Mouse (Mus musculus) hindbrain, postnatal 0 days (tissue): ENCODE measurements around the gene Cadm2. TPM values are rescaled to one million over a fixed set of nuclear protein-coding genes. Genes with fewer than 3 reads are reported as not detected.

Source experiments
- ATAC-seq: fragments of 200-750 bp; cut with Nextera tagmentation; 2 replicates; pipeline ENCODE4 v1.8.0; 2017; ENCODE audit warnings: mild to moderate bottlenecking, moderate TSS enrichment, moderate library complexity
- DNase-seq: peaks from one replicate; pipeline ENCODE4 v3.0.0-alpha.2; 2015; ENCODE audit warnings: low spot score
- H3K27ac ChIP-seq: fragments of 300-500 bp; sonication (generic); 2 replicates; pipeline ENCODE4 v1.5.1; 2014; ENCODE audit warnings: mild to moderate bottlenecking
- H3K27me3 ChIP-seq: fragments of 300-500 bp; sonication (generic); 2 replicates; pipeline ENCODE4 v1.6.1; 2014; ENCODE audit warnings: low read length, mixed read lengths; ENCODE audit not compliant: insufficient read depth
- H3K36me3 ChIP-seq: fragments of 300-500 bp; sonication (generic); 2 replicates; pipeline ENCODE4 v1.6.1; 2014; ENCODE audit warnings: low read length, mixed read lengths; ENCODE audit not compliant: insufficient read depth
- H3K4me1 ChIP-seq: fragments of 300-500 bp; sonication (generic); 2 replicates; pipeline ENCODE4 v1.6.1; 2014; ENCODE audit warnings: antibody characterized with exemption, low read length, mixed read lengths; ENCODE audit not compliant: insufficient read depth
- H3K4me2 ChIP-seq: fragments of 300-500 bp; sonication (generic); 2 replicates; pipeline ENCODE4 v1.6.1; 2014; ENCODE audit warnings: low read depth, mild to moderate bottlenecking, low read length, moderate library complexity, mixed read lengths
- H3K4me3 ChIP-seq: fragments of 300-500 bp; sonication (generic); 2 replicates; pipeline ENCODE4 v1.5.1; 2014; ENCODE audit warnings: low read length
- H3K9ac ChIP-seq: fragments of 300-500 bp; sonication (generic); replicated peaks from 2 replicates; pipeline ENCODE4 v1.6.1; 2014; ENCODE audit warnings: mild to moderate bottlenecking, low read length, moderate library complexity, mixed read lengths
- H3K9me3 ChIP-seq: fragments of 300-500 bp; sonication (generic); 2 replicates; pipeline ENCODE4 v1.6.1; 2016; ENCODE audit warnings: low read length, mixed read lengths
- CTCF ChIP-seq: IDR thresholded peaks from 2 replicates; pipeline ENCODE4 v1.5.1; 2016; ENCODE audit warnings: antibody characterized with exemption, control low read depth, low read depth
- WGBS: fragments of 180-500 bp; shearing (Covaris S2); extraction: QIAGEN DNeasy Blood & Tissue Kit; methylation state at CpG from one replicate; pipeline ENCODE4 v1.1.7; 2014; 5-methylcytosine and 5-hydroxymethylcytosine counted together
- polyA plus RNA-seq: library from polyadenylated mRNA; unstranded; fragments of >200 nt; fragmentation: Nextera tagmentation; extraction: Ambion mirVana; gene quantifications from 2 replicates; pipeline ENCODE4 v1.2.1, GENCODE M21; 2015
- total RNA-seq: library from RNA; depleted of rRNA; stranded (reverse); fragments of >200 nt; gene quantifications from 2 replicates; pipeline ENCODE4 v1.2.3, GENCODE M21; 2014

The Cadm2 gene
- total and polyA plus RNA-seq, 2 experiments from 2014 or later, result 71.6 to 88.0 TPM

GRCm38 (mm10) chr16:67068461-67068860 is 552.2 kb downstream of the Cadm2 start:
- Histone ChIP-seq H3K9me3 (no peaks in the 10 kb centered on the region), H3K4me2 (no peak overlapping the region), H3K27me3 (no peaks in the 10 kb centered on the region), H3K36me3 (no peaks in the 10 kb centered on the region), H3K27ac (no peak overlapping the region), H3K4me1 (no peaks in the 10 kb centered on the region), H3K4me3 (no peak overlapping the region), H3K9ac (no peak overlapping the region)
- ATAC-seq (0 out of 2 replicates have a peak, but pooled peaks have one; percentile 56), DNase-seq (peak; percentile 20)
- no peak for TF ChIP-seq CTCF
- WGBS, result 25% methylated on average over 1 of the region's 1 CpGs

- Histone ChIP-seq H3K9ac (no peak overlapping the region), H3K27ac (no peak overlapping the region), H3K4me3 (no peak overlapping the region), H3K4me1 (no peaks in the 10 kb centered on the region), H3K4me2 (no peak overlapping the region), H3K9me3 (no peaks in the 10 kb centered on the region), H3K27me3 (no peaks in the 10 kb centered on the region), H3K36me3 (no peaks in the 10 kb centered on the region)
- DNase-seq (peak; percentile 18), ATAC-seq (no peak)
- WGBS, result 60% methylated on average over 5 of the region's 5 CpGs
- TF ChIP-seq CTCF, result no peak
Measured at GRCm38 (mm10) chr16:67030918-67031317, 589.8 kb downstream of the Cadm2 start.

GRCm38 (mm10) chr16:67019856-67020255 is 600.9 kb downstream of the Cadm2 start:
- H3K4me3 ChIP-seq, result no peak overlapping the region
- no peaks in the 10 kb centered on the region for H3K27me3 ChIP-seq
- TF ChIP-seq CTCF, result no peak
- H3K27ac ChIP-seq, result no peak overlapping the region
- ATAC-seq (no peak), DNase-seq (no peak)
- no peak overlapping the region for H3K4me2 ChIP-seq
- H3K9ac ChIP-seq, result no peak overlapping the region
- H3K36me3 ChIP-seq, result no peaks in the 10 kb centered on the region
- H3K4me1 ChIP-seq, result no peaks in the 10 kb centered on the region
- WGBS, result 24% methylated on average over 1 of the region's 1 CpGs
- H3K9me3 ChIP-seq, result no peaks in the 10 kb centered on the region

- Histone ChIP-seq H3K9ac (no peak overlapping the region), H3K4me3 (no peak overlapping the region), H3K4me1 (no peaks in the 10 kb centered on the region), H3K4me2 (no peak overlapping the region), H3K9me3 (no peaks in the 10 kb centered on the region), H3K27ac (no peak overlapping the region), H3K36me3 (no peaks in the 10 kb centered on the region), H3K27me3 (no peaks in the 10 kb centered on the region)
- DNase-seq (no peak), ATAC-seq (no peak)
- 66% methylated on average over 2 of the region's 2 CpGs for WGBS
- no peak for TF ChIP-seq CTCF
Measured at GRCm38 (mm10) chr16:67017710-67018109, 603.0 kb downstream of the Cadm2 start.

GRCm38 (mm10) chr16:67003161-67003560 is 617.5 kb downstream of the Cadm2 start:
- DNase-seq (no peak), ATAC-seq (no peak)
- 87% methylated on average over 3 of the region's 3 CpGs for WGBS
- no peak for TF ChIP-seq CTCF
- H3K9ac ChIP-seq, result no peak overlapping the region
- H3K27me3 ChIP-seq, result no peaks in the 10 kb centered on the region
- H3K4me1 ChIP-seq, result no peaks in the 10 kb centered on the region
- no peaks in the 10 kb centered on the region for H3K36me3 ChIP-seq
- no peak overlapping the region for H3K27ac ChIP-seq
- H3K4me2 ChIP-seq, result no peak overlapping the region
- no peaks in the 10 kb centered on the region for H3K9me3 ChIP-seq
- no peak overlapping the region for H3K4me3 ChIP-seq

GRCm38 (mm10) chr16:67001707-67002106 is 619.0 kb downstream of the Cadm2 start:
- Histone ChIP-seq H3K4me1 (no peaks in the 10 kb centered on the region), H3K9me3 (no peaks in the 10 kb centered on the region), H3K4me3 (no peak overlapping the region), H3K36me3 (no peaks in the 10 kb centered on the region), H3K9ac (no peak overlapping the region), H3K27me3 (no peaks in the 10 kb centered on the region), H3K4me2 (no peak overlapping the region), H3K27ac (no peak overlapping the region)
- DNase-seq (no peak), ATAC-seq (no peak)
- no peak for TF ChIP-seq CTCF
- 57% methylated on average over 4 of the region's 4 CpGs for WGBS

GRCm38 (mm10) chr16:66997461-66997860 is 623.2 kb downstream of the Cadm2 start:
- WGBS, result 68% methylated on average over 2 of the region's 2 CpGs
- Histone ChIP-seq H3K27me3 (no peaks in the 10 kb centered on the region), H3K9me3 (no peaks in the 10 kb centered on the region), H3K36me3 (no peaks in the 10 kb centered on the region), H3K27ac (no peak overlapping the region), H3K4me3 (no peak overlapping the region), H3K4me2 (no peak overlapping the region), H3K9ac (no peak overlapping the region), H3K4me1 (no peaks in the 10 kb centered on the region)
- DNase-seq, result no peak
- no peak for ATAC-seq
- no peak for TF ChIP-seq CTCF
